Mouse (Mus musculus) megakaryocyte, embryonic 14.5 days (primary cell): ENCODE measurements around the gene Ecm1. TPM values are rescaled to one million over a fixed set of nuclear protein-coding genes. Genes with fewer than 3 reads are reported as not detected.
A peak's percentile ranks its signal among the peaks of the same experiment; 100 is the strongest.
"Not testable (repeated sequence)": the region's sequence is repeated elsewhere in the genome, so short reads cannot be mapped to it uniquely, and the experiment has no call there.

Experiments used
- H3K27me3 ChIP-seq: replicated peaks from 2 replicates; pipeline ENCODE3; 2012; ENCODE audit warnings: inconsistent platforms
- H3K36me3 ChIP-seq: replicated peaks from 2 replicates; pipeline ENCODE3; 2012; ENCODE audit warnings: low read length, inconsistent platforms, mixed read lengths
- H3K4me1 ChIP-seq: 2 replicates; pipeline ENCODE4 v1.6.1; 2012; ENCODE audit warnings: inconsistent platforms
- H3K4me3 ChIP-seq: replicated peaks from 2 replicates; pipeline ENCODE3; 2012; ENCODE audit warnings: moderate library complexity, mild to moderate bottlenecking, inconsistent platforms
- H3K9me3 ChIP-seq: 2 replicates; pipeline ENCODE4 v1.6.1; 2012; ENCODE audit warnings: inconsistent platforms
- FLI1 ChIP-seq: IDR thresholded peaks from 2 replicates; pipeline ENCODE4 v1.6.1; 2012; ENCODE audit warnings: low read length, inconsistent platforms, mixed read lengths
- GATA1 ChIP-seq: IDR thresholded peaks from 3 replicates; pipeline ENCODE4 v1.6.1; 2012; ENCODE audit warnings: mixed read lengths, low read length, inconsistent platforms, borderline replicate concordance
- polyA plus RNA-seq: library from polyadenylated mRNA; stranded (reverse); fragments of >175 nt; gene quantifications from 2 replicates; pipeline ENCODE4 v1.2.3, GENCODE M21; 2012; ENCODE audit warnings: low replicate concordance; ENCODE audit not compliant: insufficient read depth

The Ecm1 gene
- polyA plus RNA-seq, 1 experiment: 274 TPM

GRCm38 (mm10) chr3:95693821-95694807 lies 45.3 kb downstream of the Ecm1 start:
- TF ChIP-seq FLI1: no peak
- TF ChIP-seq GATA1: no peak

GRCm38 (mm10) chr3:95692677-95693076 lies 46.7 kb downstream of the Ecm1 start:
- Histone ChIP-seq H3K4me3 (no peak overlapping the region), H3K36me3 (peaks cover 9% of the 10 kb centered on the region), H3K27me3 (no peaks in the 10 kb centered on the region), H3K9me3 (no peaks in the 10 kb centered on the region), H3K4me1 (peaks cover 76% of the 10 kb centered on the region)
- TF ChIP-seq GATA1: no peak
- no peak for TF ChIP-seq FLI1

More at GRCm38 (mm10) chr3:95693821-95694807, 45.3 kb downstream of the Ecm1 start:
- H3K4me3 ChIP-seq: no peak overlapping the region
- peaks cover 68% of the 10 kb centered on the region for H3K4me1 ChIP-seq
- peaks cover 5% of the 10 kb centered on the region for H3K36me3 ChIP-seq
- no peaks in the 10 kb centered on the region for H3K9me3 ChIP-seq
- H3K27me3 ChIP-seq: no peaks in the 10 kb centered on the region

- H3K9me3 ChIP-seq, H3K4me3 ChIP-seq, H3K27me3 ChIP-seq, H3K36me3 ChIP-seq: not testable (repeated sequence)
- H3K4me1 ChIP-seq: peaks cover 77% of the 10 kb centered on the region
These were observed 48.8 kb downstream of the Ecm1 start for GRCm38 (mm10) chr3:95690552-95690951.

GRCm38 (mm10) chr3:95689940-95690339 lies 49.4 kb downstream of the Ecm1 start:
- Histone ChIP-seq H3K9me3 (no peaks in the 10 kb centered on the region), H3K4me3 (no peak overlapping the region), H3K36me3 (peaks cover 7% of the 10 kb centered on the region), H3K4me1 (peaks cover 77% of the 10 kb centered on the region), H3K27me3 (peaks cover 12% of the 10 kb centered on the region)
- TF ChIP-seq GATA1 (no peak), FLI1 (no peak)

GRCm38 (mm10) chr3:95689171-95689915 lies 50.0 kb downstream of the Ecm1 start:
- H3K36me3 ChIP-seq: peaks cover 6% of the 10 kb centered on the region
- TF ChIP-seq FLI1 (no peak), GATA1 (no peak)

GRCm38 (mm10) chr3:95687524-95688421 lies 51.6 kb downstream of the Ecm1 start, which contains the start of gene Adamtsl4:
Gene Adamtsl4 (minus strand): TSS chr3:95687917.
- Histone ChIP-seq H3K4me1 (peaks cover 68% of the 10 kb centered on the region), H3K27me3 (peaks cover 22% of the 10 kb centered on the region), H3K9me3 (no peaks in the 10 kb centered on the region), H3K4me3 (peak within 1 kb of the TSS; percentile 85), H3K36me3 (peaks cover 5% of the 10 kb centered on the region)
- TF ChIP-seq GATA1 (no peak), FLI1 (no peak)

More at GRCm38 (mm10) chr3:95689171-95689915, 50.0 kb downstream of the Ecm1 start:
- Histone ChIP-seq H3K27me3 (peaks cover 16% of the 10 kb centered on the region), H3K4me1 (peaks cover 77% of the 10 kb centered on the region), H3K4me3 (no peak overlapping the region), H3K9me3 (no peaks in the 10 kb centered on the region)

- no peaks in the 10 kb centered on the region for H3K9me3 ChIP-seq
- peaks cover 23% of the 10 kb centered on the region for H3K27me3 ChIP-seq
- H3K36me3 ChIP-seq: peaks cover 4% of the 10 kb centered on the region
- TF ChIP-seq FLI1: no peak
- no peak for TF ChIP-seq GATA1
- peak overlapping the region; percentile 85 for H3K4me3 ChIP-seq
- H3K4me1 ChIP-seq: peaks cover 62% of the 10 kb centered on the region
These were observed 52.2 kb downstream of the Ecm1 start for GRCm38 (mm10) chr3:95687168-95687523.

- no peak for TF ChIP-seq GATA1
- TF ChIP-seq FLI1: no peak
- Histone ChIP-seq H3K27me3 (peaks cover 23% of the 10 kb centered on the region), H3K9me3 (no peaks in the 10 kb centered on the region), H3K4me3 (peak overlapping the region; percentile 38), H3K4me1 (peaks cover 67% of the 10 kb centered on the region), H3K36me3 (peaks cover 6% of the 10 kb centered on the region)
These were observed 52.7 kb downstream of the Ecm1 start for GRCm38 (mm10) chr3:95686492-95687167.

- Histone ChIP-seq H3K4me1 (peaks cover 73% of the 10 kb centered on the region), H3K27me3 (peaks cover 23% of the 10 kb centered on the region), H3K36me3 (peaks cover 13% of the 10 kb centered on the region), H3K9me3 (no peaks in the 10 kb centered on the region), H3K4me3 (no peak overlapping the region)
- no peak for TF ChIP-seq FLI1
- TF ChIP-seq GATA1: no peak
These were observed 53.7 kb downstream of the Ecm1 start for GRCm38 (mm10) chr3:95685701-95686100.
